Mouse (Mus musculus): ENCODE data around the gene Naip2. TPM values are rescaled to one million over a fixed set of nuclear protein-coding genes. Genes with fewer than 3 reads are reported as not detected.

The Naip2 gene
- polyA plus RNA-seq, 1 experiment from 2014 or later, result 6.9 TPM

Other genes with a start within 250 kb of the Naip2 start
- 48.5 and 53.2 TPM in 2 replicates for gene Mccc2, start 186.5 kb downstream of the Naip2 start, polyA plus RNA-seq (2015; fragmentation: Nextera tagmentation; extraction: Ambion mirVana)
- gene Bdp1, start 98.0 kb downstream of the Naip2 start, polyA plus RNA-seq (2015; fragmentation: Nextera tagmentation; extraction: Ambion mirVana), result 18.4 and 20.9 TPM in 2 replicates
- 126 and 129 TPM in 2 replicates for gene Serf1, start 94.1 kb downstream of the Naip2 start, polyA plus RNA-seq (2015; fragmentation: Nextera tagmentation; extraction: Ambion mirVana)
- gene Smn1, start 77.2 kb downstream of the Naip2 start, polyA plus RNA-seq (2015; fragmentation: Nextera tagmentation; extraction: Ambion mirVana), result 39.0 and 45.8 TPM in 2 replicates
- gene Naip5, start 44.2 kb upstream of the Naip2 start, polyA plus RNA-seq (2015; fragmentation: Nextera tagmentation; extraction: Ambion mirVana), result 11.5 and 16.0 TPM in 2 replicates
- 11.7 and 15.3 TPM in 2 replicates for gene Naip6, start 115.6 kb upstream of the Naip2 start, polyA plus RNA-seq (2015; fragmentation: Nextera tagmentation; extraction: Ambion mirVana)